Mouse (Mus musculus): ENCODE data around the gene Olfr545.

The Olfr545 gene

DNA sequence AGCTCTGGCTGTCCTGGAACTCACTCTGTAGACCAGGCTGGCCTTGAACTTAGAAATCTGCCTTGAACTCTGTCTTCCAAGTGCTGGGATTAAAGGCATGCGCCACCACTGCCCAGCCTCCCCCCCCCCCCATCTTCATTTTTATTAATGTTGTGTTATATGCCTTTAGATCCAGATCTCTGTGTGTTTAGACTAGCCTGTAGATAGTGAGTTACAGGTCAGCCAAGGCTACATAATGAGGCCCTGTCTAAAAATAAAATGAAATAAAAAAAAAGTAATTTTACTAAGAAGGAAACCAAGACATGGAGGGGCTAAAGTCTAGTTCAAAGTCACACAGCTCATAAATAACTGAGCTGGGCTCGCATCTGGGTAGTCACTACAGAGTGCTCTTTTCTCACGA, 20.4 kb downstream of the Olfr545 start:
- DNase-seq (ENCODE audit: low read depth): no peak

DNA sequence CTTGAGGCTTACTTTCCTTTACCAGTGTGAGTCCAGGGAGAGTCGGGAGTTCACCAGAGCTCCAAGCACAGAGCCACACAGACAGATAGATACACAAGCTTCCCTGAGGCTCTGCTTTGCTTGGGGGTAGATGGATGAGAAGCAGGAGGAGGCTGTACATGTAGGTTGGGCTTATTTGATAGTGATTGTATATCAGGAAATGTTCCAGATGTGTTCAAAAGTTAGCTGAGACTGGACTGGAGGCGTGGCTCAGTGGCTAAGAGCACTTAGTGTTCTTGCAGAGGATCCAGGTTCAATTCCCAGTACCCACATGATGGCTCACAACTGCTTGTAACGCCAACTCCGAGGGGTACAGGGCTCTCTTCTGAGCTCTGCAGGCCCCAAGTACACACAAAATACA, 20.9 kb downstream of the Olfr545 start:
- peak; percentile 23 for DNase-seq (ENCODE audit: low read depth)

DNA sequence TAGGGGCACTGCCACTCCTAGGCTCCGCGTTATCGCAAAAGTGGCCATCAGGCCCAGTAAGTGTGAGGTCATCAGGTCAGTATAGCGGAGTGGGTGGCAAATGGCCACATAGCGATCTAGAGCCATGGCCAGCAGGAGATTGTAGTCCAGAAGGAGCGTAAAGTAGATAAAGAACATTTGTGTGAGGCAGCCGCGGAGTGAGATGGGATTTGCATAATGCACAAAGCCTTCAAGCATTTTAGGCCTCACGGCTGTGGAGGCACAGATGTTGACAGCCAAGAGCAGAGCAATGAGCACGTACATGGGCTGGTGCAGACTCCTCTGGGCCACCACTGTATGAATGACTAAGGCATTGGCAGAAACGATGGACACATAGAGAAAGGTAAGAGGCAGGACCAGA, 22.0 kb downstream of the Olfr545 start:
- DNase-seq (ENCODE audit: low read depth): no peak

- DNase-seq (ENCODE audit: low read depth): no peak
These were observed 22.8 kb downstream of the Olfr545 start for GRCm38 (mm10) chr7:102476601-102477000.

GRCm38 (mm10) chr7:102472675-102473074, 26.7 kb downstream of the Olfr545 start:
- no peak for DNase-seq (ENCODE audit: low read depth)

- no peak for DNase-seq (ENCODE audit: low read depth)
These were observed 31.8 kb downstream of the Olfr545 start for GRCm38 (mm10) chr7:102467566-102467965.

DNA sequence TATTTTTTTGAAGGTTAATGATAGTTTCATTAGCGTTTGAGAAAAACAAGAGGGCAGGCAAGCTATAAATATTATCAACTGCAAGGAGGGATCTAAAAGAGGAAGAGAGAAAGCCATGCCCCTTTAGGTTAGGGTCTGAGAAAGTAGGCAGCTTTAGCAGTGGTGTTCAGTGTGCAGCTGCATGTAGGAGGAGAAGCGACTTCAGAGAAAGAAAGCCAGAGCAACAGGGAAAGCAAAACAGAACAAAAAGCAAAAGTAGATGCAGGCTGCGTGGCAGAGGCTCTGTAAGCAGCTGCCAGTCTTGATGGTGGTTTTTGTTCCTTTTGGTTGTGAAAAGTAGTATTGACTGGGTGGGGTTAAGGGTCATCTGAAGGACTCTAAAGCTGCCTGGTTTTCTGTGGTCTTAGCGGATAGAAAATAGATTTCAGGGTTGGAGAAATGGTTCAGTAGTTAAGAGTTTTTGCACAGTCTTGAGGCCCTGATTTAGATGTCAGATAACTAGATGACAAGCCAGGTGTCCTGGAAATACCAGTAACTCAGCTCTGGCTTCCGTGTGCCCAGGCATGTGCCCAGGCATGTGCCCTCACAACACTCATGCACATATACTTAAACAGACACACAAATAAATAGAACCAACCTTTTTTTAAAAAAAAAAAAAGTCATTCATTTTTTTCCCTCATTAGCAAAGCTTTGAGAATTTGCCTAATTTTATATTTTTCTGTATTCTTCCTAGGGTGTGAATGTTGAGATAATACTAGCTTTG, 40.6 kb downstream of the Olfr545 start:
- no peak for DNase-seq (ENCODE audit: low read depth)

GRCm38 (mm10) chr7:102446438-102446837, 52.9 kb downstream of the Olfr545 start:
- no peak for DNase-seq (ENCODE audit: low read depth)

DNA sequence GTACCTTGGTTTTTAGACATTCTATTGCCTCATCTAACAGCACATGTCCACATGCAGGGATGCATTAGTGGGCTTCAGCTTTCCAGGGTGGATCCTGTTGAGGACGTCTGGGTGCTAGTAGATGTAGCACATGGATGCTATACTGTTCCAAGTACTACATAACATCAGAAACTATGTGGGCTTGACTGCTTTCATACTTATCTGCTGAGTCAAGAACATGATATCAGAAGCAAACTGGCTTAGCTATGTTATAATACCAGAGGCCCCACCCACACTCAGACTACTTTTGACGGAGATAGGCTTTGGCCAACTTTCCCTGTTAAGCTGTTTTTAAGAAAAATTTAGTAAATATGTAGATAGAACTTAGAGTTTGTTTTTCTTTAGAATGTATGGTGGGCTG, 55.1 kb downstream of the Olfr545 start:
- peak; percentile 67 for DNase-seq (ENCODE audit: low read depth)

DNA sequence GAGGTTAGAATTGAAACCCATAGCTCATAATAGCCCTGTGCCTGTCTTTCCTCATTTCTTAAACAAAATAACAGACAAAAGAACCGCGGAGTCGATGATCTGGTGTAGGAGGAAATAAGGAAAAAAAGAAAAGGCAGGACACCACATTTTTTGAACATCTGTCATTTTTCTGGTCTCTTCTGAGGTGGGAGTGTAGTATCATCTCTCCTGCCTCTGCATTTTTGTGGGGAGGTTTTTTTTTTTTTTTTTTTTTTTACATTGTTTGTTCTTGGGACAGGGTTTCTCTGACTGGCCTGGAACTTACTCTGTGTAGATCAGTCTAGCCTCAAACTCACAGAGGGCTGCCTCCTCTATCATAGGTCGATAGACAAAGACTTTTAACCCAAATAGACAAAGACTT, 56.9 kb downstream of the Olfr545 start:
- DNase-seq (ENCODE audit: low read depth): no peak

DNA sequence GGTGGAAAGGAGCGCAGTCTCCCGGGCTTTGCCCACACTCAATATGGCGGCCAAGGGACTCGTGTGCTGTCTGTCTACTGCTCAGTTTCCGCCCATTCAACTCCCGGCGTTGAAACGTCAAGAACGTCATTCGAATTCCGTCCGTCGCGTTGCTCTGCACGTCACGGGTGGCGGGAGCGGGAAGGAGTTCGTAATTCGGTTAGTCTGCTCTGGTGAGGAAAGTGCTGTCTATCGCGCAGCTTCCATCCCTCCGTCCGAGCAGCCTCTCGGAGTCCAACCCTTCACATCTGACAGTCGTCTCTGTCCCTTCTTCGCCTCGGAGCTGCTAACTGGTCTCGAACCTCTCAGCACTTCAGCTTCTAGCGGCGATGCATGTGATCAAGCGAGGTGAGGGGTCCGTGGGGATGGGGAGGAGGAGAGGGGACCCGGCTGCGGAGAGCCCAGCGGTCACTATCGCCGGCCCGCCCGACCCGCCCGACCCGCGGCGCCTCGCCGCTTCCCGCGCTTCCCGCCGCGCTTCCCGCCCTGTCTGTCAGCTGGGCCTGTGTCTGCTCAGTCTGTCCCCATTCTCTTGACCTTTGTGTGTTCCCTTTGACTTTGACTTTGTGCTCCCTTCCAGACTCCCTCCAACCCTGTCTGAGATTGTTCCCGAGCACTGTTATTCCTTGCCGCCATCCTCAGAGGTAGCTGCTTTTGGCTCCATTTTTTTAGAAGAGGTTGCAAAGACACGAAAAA, 57.5 kb downstream of the Olfr545 start, which contains the start of gene Rrm1:
TSS of gene Rrm1 (plus strand) at position 39 of the 735 bp plus-strand sequence.
- peak; percentile 98 for DNase-seq (ENCODE audit: low read depth)
